Mouse (Mus musculus): ENCODE measurements around the gene Prrc2b.

Gene Prrc2b

GRCm38 (mm10) chr2:32282727-32283126, 131.8 kb downstream of the Prrc2b start:
- peak; percentile 67 for DNase-seq (ENCODE audit: low spot score)

DNA sequence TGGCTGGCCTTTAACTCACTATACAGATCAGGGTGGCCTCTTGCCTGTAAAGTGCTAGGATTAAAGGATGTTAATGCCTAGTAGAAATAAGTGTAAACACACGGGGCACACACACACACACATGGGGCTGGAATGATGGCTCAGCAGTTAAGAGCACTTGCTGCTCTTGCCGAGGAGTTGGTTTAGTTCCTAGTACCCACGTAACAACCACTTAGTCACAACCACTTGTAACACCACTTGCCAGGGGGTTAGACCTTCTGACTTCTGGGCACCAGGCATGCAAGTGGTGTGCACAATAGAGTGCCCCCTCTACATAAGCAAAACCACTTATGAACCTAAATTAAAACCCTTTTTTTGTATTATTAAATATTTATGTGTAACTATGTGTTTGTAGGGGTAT, 133.1 kb downstream of the Prrc2b start:
- DNase-seq (ENCODE audit: low spot score), result no peak
